Comparison of ENCODE assay signal across 11 mouse cellular contexts in genomic region chr17:8342706-8343105, GRCm38 (mm10). TPM values are rescaled to one million over a fixed set of nuclear protein-coding genes. Genes with fewer than 3 reads are reported as not detected.
DNase-seq lines count a peak whose midpoint lies in the region; ATAC-seq and TF ChIP-seq lines count a peak whose summit lies in the region.
"Had no signal": no experiment of that assay in that cellular context is flagged by ENCODE, and none has a peak within 500 bp of the region (broad histone marks: within the 10 kb centered on the region; RNA-seq: fewer than 3 reads in every experiment).

No protein-coding gene starts in this region.

- 0 out of 2 replicates have a peak overlapping the region, but pooled peaks have one; percentile 11 for H3K4me2 ChIP-seq in lung, embryonic 16.5 days (ENCODE audit: low read depth, low read length)
- H3K4me2 ChIP-seq: heart, embryonic 15.5 days had no signal

- no peak overlapping the region for H3K9ac ChIP-seq in lung, embryonic 16.5 days (ENCODE audit: low read length)
- H3K9ac ChIP-seq: heart, embryonic 15.5 days; liver, embryonic 14.5 days had no signal

- WGBS in lung, embryonic 16.5 days, result 32% methylated on average over 5 of the region's 5 CpGs

- no peak overlapping the region for H3K4me3 ChIP-seq in lung, embryonic 16.5 days (ENCODE audit: low read length)
- H3K4me3 ChIP-seq in cortical plate, adult 2 months (ENCODE audit: insufficient read depth, low read length), result peak overlapping the region; percentile 47; the same call in 1 of the 2 replicates
- H3K4me3 ChIP-seq: heart, embryonic 15.5 days had no signal

- H3K9me3 ChIP-seq in lung, embryonic 16.5 days (ENCODE audit: control insufficient read depth, low read length), result no peaks in the 10 kb centered on the region
- H3K9me3 ChIP-seq: heart, embryonic 15.5 days had no signal

- ATAC-seq in lung, embryonic 16.5 days (ENCODE audit: low read depth), result no peak
- ATAC-seq in megakaryocyte progenitor cell, adult 5-6 weeks (replicated peaks; ENCODE audit: poor library complexity), result 0 out of 2 replicates have a peak, but pooled peaks have one; percentile 30

- H3K4me1 ChIP-seq in lung, embryonic 16.5 days (replicated peaks; ENCODE audit: control insufficient read depth, insufficient read depth, low read length), result peaks cover 22% of the 10 kb centered on the region
- H3K4me1 ChIP-seq in cortical plate, adult 2 months (ENCODE audit: control insufficient read depth, insufficient read depth, low read length), result peaks cover 5% of the 10 kb centered on the region

- no peak for TF ChIP-seq POLR2A in cortical plate, adult 2 months (IDR thresholded peaks at IDR 0.05; ENCODE audit: extremely low read depth, insufficient read depth, low read length)

- peaks cover 32% of the 10 kb centered on the region for H3K27me3 ChIP-seq in lung, embryonic 16.5 days (ENCODE audit: control insufficient read depth, insufficient read depth, low read depth, low read length)

- no peaks in the 10 kb centered on the region for H3K36me3 ChIP-seq in lung, embryonic 16.5 days (ENCODE audit: control insufficient read depth, insufficient read depth, low read length)
- H3K36me3 ChIP-seq: heart, embryonic 15.5 days had no signal

- no peak overlapping the region for H3K27ac ChIP-seq in lung, embryonic 16.5 days (ENCODE audit: low read length)
- no peak overlapping the region for H3K27ac ChIP-seq in cortical plate, adult 2 months (ENCODE audit: insufficient read depth, low read length)
- H3K27ac ChIP-seq: heart, embryonic 15.5 days; liver, embryonic 14.5 days had no signal

- TF ChIP-seq CTCF in cortical plate, adult 2 months (IDR thresholded peaks at IDR 0.05; ENCODE audit: extremely low read depth, insufficient read depth, low read length), result no peak

- DNase-seq in lung, adult 18-20 months, result no peak
- DNase-seq in thymus, postnatal 36 days, result peak; percentile 38 to 56
- DNase-seq in kidney, postnatal 36 days, result no peak
- no peak for DNase-seq in layer of hippocampus, adult 9-11 months
- DNase-seq: cerebellum, adult 9-11 months had no signal

RNA-seq across cellular contexts. Expression of gene Prr18, which starts 5.4 kb away (rescaled TPM):
- 1.5 and 1.6 TPM in 2 replicates for polyA plus RNA-seq in lung, embryonic 16.5 days (2015; fragmentation: Nextera tagmentation; extraction: Ambion mirVana)
- 34.3 and 40.8 TPM in 2 replicates for polyA plus RNA-seq in cortical plate, adult 2 months (2012; rRNA removed)
- 0.12 and 0.22 TPM in 2 replicates for total RNA-seq in megakaryocyte progenitor cell, adult 5-6 weeks (2015)
- not detected in 2 replicates for total RNA-seq in megakaryocyte progenitor cell, adult 5-6 weeks (2017)

RNA-seq across cellular contexts. Expression of gene T2, which starts 13.1 kb away (rescaled TPM):
- 0.62 and 0.73 TPM in 2 replicates for polyA plus RNA-seq in lung, embryonic 16.5 days (2015; fragmentation: Nextera tagmentation; extraction: Ambion mirVana)
- 0.83 and 1.2 TPM in 2 replicates for polyA plus RNA-seq in cortical plate, adult 2 months (2012; rRNA removed)
- not detected in 2 replicates for total RNA-seq in megakaryocyte progenitor cell, adult 5-6 weeks (2015)
- not detected in 2 replicates for total RNA-seq in megakaryocyte progenitor cell, adult 5-6 weeks (2017)
- total RNA-seq: gastrocnemius, adult 8-10 months had no signal

RNA-seq across cellular contexts. Expression of gene Sft2d1, which starts 31.8 kb away (rescaled TPM):
- 78.9 and 83.6 TPM in 2 replicates for polyA plus RNA-seq in lung, embryonic 16.5 days (2015; fragmentation: Nextera tagmentation; extraction: Ambion mirVana)
- 117 and 124 TPM in 2 replicates for polyA plus RNA-seq in cortical plate, adult 2 months (2012; rRNA removed)
- 150 and 173 TPM in 2 replicates for total RNA-seq in megakaryocyte progenitor cell, adult 5-6 weeks (2015)
- 35.1 and 47.8 TPM in 2 replicates for total RNA-seq in megakaryocyte progenitor cell, adult 5-6 weeks (2017)

Comparison
In these comparisons a context has a peak if more than half of its experiments do, and no peak if none do; other contexts are left out.
1. DNase-seq: peak in thymus, postnatal 36 days (2 of 2); none in lung, adult 18-20 months (0 of 2), kidney, postnatal 36 days (0 of 2) and layer of hippocampus, adult 9-11 months (single experiment).
2. RNA of gene Prr18, which starts 5.4 kb away (polyA plus RNA-seq): 34.3 to 40.8 TPM in cortical plate, adult 2 months; 1.5 to 1.6 TPM in lung, embryonic 16.5 days; every median in the first group is over 10 times any median in the second.